Mouse (Mus musculus) G1E (cell line): Measurements from ENCODE around the gene Setd6. TPM values are rescaled to one million over a fixed set of nuclear protein-coding genes. Genes with fewer than 3 reads are reported as not detected.

Experiments used
- ATAC-seq: 2 replicates; pipeline ENCODE4 v1.8.0; 2016; ENCODE audit warnings: mild to moderate bottlenecking; ENCODE audit not compliant: insufficient number of reproducible peaks, poor library complexity, low FRiP score, severe bottlenecking; ENCODE audit errors: extremely low read depth
- DNase-seq: peaks from one replicate; pipeline ENCODE4 v3.0.0; 2012; ENCODE audit warnings: low spot score
- H3K27me3 ChIP-seq: 2 replicates; pipeline ENCODE4 v1.6.1; 2012; ENCODE audit warnings: mild to moderate bottlenecking, low read length, inconsistent platforms; ENCODE audit not compliant: insufficient read depth
- H3K36me3 ChIP-seq: replicated peaks from 2 replicates; pipeline ENCODE3; 2012; ENCODE audit warnings: mild to moderate bottlenecking, inconsistent platforms
- H3K4me1 ChIP-seq: 2 replicates; pipeline ENCODE4 v1.6.1; 2012; ENCODE audit warnings: low read depth, low read length, inconsistent platforms, mixed read lengths; ENCODE audit not compliant: insufficient read depth
- H3K4me3 ChIP-seq: 2 replicates; pipeline ENCODE4 v1.5.1; 2012; ENCODE audit warnings: low read depth, mild to moderate bottlenecking, inconsistent platforms, low read length, moderate library complexity, mixed read lengths
- H3K9me3 ChIP-seq: replicated peaks from 2 replicates; pipeline ENCODE4 v1.6.1; 2012; ENCODE audit warnings: inconsistent platforms
- CTCF ChIP-seq: IDR thresholded peaks from 2 replicates; pipeline ENCODE4 v1.5.1; 2012; ENCODE audit warnings: low read depth, low read length, inconsistent platforms, mixed read lengths
- GATA1 ChIP-seq: IDR thresholded peaks from 2 replicates; pipeline ENCODE4 v1.6.1; 2012; ENCODE audit warnings: borderline replicate concordance, low read length, inconsistent platforms, mixed read lengths
- GATA2 ChIP-seq: IDR thresholded peaks from 2 replicates; pipeline ENCODE4 v1.6.1; 2012; ENCODE audit warnings: low read depth, low read length, inconsistent platforms, borderline replicate concordance
- POLR2AphosphoS5 ChIP-seq: IDR thresholded peaks from 2 replicates; pipeline ENCODE4 v1.6.1; 2012; ENCODE audit warnings: low read depth, low read length, inconsistent platforms; ENCODE audit not compliant: insufficient replicate concordance
- TAL1 ChIP-seq: conservative IDR thresholded peaks from 2 replicates; pipeline ENCODE4 v1.6.1; 2012; ENCODE audit warnings: low read depth, low read length, inconsistent platforms, mixed read lengths
- polyA plus RNA-seq: library from polyadenylated mRNA; stranded (reverse); fragments of >175 nt; gene quantifications from 2 replicates; pipeline ENCODE4 v1.2.3, GENCODE M21; 2012
- total RNA-seq, 2 experiments: library from RNA; stranded (forward) in 1 of 2; stranded (reverse) in 1 of 2; fragments of 200-1000 nt in 1 of 2; fragments of >200 nt in 1 of 2; fragmentation: Nextera tagmentation in 1 of 2; gene quantifications; 2 replicates each; pipeline ENCODE4 v1.2.3; 2014 to 2017

The Setd6 gene
- total and polyA plus RNA-seq, 3 experiments = 14.9 to 48.5 (median 48.3) TPM

- Histone ChIP-seq H3K27me3 (peaks cover 71% of the 10 kb centered on the region), H3K9me3 (no peaks in the 10 kb centered on the region), H3K36me3 (no peaks in the 10 kb centered on the region), H3K4me3 (no peak overlapping the region), H3K4me1 (peaks cover 5% of the 10 kb centered on the region)
- no peak for TF ChIP-seq TAL1
- peak; percentile 66; the same call in 1 of the 2 replicates for TF ChIP-seq CTCF
- 0 out of 2 replicates have a peak, but pooled peaks have one; percentile 15 for ATAC-seq
- peak; percentile 51 for DNase-seq
Measured at GRCm38 (mm10) chr8:95697128-95697527, 18.6 kb upstream of the Setd6 start.

DNA sequence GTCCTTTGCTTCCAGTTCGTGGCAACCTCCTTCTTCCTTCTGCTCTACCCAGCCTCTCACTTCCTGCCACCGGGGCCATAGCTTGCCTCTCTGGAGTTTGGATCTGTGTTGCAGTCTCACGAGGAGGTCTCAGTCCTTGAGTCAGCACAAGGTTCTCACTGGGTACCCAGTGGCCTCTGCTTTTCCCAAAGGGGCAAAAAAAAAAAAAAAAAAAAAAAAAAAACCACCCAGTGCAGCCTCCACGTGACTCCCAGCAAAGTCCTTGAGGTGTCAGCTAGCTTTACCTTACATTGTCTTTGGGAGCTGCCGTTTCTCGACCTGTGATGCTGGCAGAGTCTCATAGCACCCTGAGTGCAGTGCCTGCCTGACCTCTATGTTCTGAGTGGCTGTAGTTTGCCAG, 17.5 kb upstream of the Setd6 start:
- peaks cover 81% of the 10 kb centered on the region for H3K27me3 ChIP-seq
- H3K36me3 ChIP-seq = no peaks in the 10 kb centered on the region
- H3K9me3 ChIP-seq = no peaks in the 10 kb centered on the region
- peaks cover 12% of the 10 kb centered on the region for H3K4me1 ChIP-seq
- no peak overlapping the region for H3K4me3 ChIP-seq
- DNase-seq (no peak), ATAC-seq (no peak)
- TF ChIP-seq CTCF = no peak
- no peak for TF ChIP-seq GATA1
- TF ChIP-seq POLR2AphosphoS5 = no peak
- TF ChIP-seq TAL1 = no peak
- no peak for TF ChIP-seq GATA2

DNA sequence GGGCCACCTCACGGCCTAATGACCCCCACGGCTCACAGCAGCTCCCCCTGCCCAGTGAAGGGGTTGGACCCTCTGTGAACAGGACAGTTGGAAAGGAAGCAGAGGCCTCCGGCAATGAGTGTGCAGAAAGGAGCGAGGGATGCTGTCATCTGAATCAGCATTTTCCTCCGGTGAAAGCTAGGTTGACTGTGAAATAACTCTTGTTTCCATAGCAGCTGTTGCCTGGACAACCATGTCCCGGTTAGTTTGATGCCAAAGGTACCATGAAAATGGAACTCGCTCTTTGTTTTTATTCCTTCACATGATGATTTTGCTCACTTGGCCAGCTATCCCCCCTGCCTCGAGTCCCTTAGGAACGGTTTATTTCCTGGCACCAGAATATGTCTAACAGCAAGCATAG, 15.4 kb upstream of the Setd6 start:
- H3K36me3 ChIP-seq = no peaks in the 10 kb centered on the region
- no peak for DNase-seq
- H3K4me3 ChIP-seq = no peak overlapping the region
- H3K27me3 ChIP-seq = peaks cover 86% of the 10 kb centered on the region
- H3K4me1 ChIP-seq = peaks cover 21% of the 10 kb centered on the region
- no peaks in the 10 kb centered on the region for H3K9me3 ChIP-seq
- ATAC-seq = no peak
- TF ChIP-seq GATA1 = no peak
- TF ChIP-seq GATA2 = no peak
- no peak for TF ChIP-seq POLR2AphosphoS5
- TF ChIP-seq CTCF = no peak
- TF ChIP-seq TAL1 = no peak

DNA sequence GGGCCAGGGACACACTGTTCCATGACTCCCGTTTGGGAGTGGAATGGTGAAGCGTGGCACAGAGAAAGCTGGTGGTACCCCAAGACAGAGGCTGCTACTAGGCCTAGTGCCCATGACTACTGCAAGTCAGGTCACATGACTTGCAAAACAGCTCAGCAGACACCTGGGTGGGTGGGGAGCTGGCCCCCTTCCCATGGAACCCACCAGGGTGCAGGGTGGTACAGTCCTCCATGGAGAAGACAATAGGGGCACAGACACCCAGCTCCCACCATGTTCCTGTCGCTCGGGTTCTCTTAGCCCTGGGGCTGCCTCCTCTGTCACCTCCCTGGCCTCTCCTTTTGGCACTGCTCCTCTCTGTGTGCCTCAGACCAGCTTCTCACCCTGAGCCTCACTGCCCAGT, 13.9 kb upstream of the Setd6 start:
- Histone ChIP-seq H3K36me3 (no peaks in the 10 kb centered on the region), H3K4me1 (peaks cover 21% of the 10 kb centered on the region), H3K9me3 (no peaks in the 10 kb centered on the region), H3K27me3 (peaks cover 93% of the 10 kb centered on the region), H3K4me3 (no peak overlapping the region)
- ATAC-seq (no peak), DNase-seq (no peak)
- no peak for TF ChIP-seq GATA2
- TF ChIP-seq CTCF = no peak
- no peak for TF ChIP-seq TAL1
- TF ChIP-seq GATA1 = no peak
- no peak for TF ChIP-seq POLR2AphosphoS5

DNA sequence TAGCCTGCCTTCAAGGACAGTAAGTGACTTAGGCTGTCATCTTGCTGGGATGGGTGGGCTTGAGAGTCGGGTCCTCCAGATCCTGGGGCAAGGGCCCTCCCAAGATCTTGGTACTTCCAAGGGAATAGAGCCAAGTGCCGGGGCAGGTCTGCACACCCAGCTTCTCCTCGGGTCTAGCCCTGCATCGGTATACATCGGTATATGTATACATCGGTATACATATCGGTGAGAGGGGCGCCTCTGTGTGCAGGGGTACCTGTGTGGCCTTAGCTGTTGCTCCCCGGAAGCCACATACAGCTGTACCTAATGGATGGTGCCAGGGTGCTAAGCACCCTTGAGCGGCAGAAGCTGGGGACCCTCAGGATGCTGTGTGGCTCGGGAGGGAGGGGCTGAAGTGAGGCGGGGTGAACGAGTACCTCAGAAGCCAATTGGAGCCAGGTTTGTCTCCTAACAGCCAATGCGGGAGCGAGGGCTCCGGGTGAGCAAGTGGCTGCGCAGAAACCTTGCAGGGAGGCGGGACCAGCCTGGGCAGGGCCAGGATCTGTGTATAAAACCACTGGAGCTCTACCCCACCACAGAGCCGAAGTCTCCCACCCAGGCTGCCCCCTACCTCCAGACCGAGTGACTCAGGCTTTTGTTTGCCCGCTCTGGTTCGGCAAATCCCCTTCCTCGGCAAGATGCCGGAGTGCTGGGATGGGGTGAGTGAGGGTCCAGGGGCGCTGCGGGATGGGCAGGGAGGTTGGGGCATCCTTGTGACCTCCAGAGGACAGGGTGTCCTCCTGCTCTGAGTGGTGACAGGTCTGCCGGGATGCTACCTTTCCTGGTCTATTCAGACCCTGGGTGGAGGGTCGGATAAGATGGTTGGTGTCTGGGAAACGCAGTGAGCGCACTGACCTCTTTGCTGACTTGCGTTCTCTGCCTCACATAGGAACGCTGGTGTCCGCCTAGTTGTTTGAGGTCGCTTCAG, 12.9 kb upstream of the Setd6 start:
- Histone ChIP-seq H3K4me3 (no peak overlapping the region), H3K9me3 (no peaks in the 10 kb centered on the region), H3K36me3 (no peaks in the 10 kb centered on the region), H3K27me3 (peaks cover 92% of the 10 kb centered on the region), H3K4me1 (peaks cover 16% of the 10 kb centered on the region)
- no peak for TF ChIP-seq GATA2
- no peak for TF ChIP-seq CTCF
- TF ChIP-seq TAL1 = no peak
- no peak for TF ChIP-seq GATA1
- no peak for TF ChIP-seq POLR2AphosphoS5
- no peak for DNase-seq
- no peak for ATAC-seq

DNA sequence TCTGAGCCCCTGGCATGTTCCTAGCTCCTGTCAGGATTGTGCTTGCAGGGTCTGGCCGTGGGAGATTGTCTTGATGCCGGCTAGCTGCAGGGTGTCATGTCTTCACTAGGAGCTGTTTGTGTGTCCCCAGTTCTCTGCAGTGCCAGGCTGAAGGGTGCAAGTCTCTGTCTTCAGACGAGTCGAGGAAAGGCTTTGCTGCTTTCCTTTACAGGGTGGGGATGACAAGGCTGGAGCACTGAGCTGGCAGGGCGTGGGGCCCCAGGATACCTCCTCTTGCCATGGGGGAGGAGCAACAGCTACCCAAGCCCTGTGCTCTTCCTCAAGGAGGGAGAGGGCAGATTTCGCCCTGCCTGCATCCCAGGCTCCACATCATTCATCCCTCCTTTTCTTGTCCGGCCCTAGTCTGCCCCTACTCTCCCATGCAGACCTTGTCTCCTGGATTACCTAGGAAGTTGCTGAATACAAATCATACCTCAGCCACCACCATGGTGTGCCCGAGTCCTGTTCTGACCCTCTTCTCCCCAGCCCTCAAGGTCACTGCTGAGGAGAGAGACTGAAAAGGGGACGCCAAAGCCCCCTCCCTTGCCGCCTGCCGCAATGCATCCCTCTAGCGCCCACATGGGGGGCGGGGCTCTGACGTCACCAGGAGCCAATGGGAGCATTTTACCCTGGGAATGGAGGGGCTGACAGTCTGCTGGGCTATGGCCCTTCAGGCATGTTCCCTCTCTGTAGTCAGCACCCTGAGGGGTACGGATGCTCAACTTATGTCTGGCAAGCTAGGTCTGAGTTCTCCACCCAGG, 12.0 kb upstream of the Setd6 start:
- no peak for DNase-seq
- Histone ChIP-seq H3K4me1 (peaks cover 16% of the 10 kb centered on the region), H3K9me3 (no peaks in the 10 kb centered on the region), H3K36me3 (no peaks in the 10 kb centered on the region), H3K27me3 (peaks cover 93% of the 10 kb centered on the region), H3K4me3 (no peak overlapping the region)
- no peak for TF ChIP-seq POLR2AphosphoS5
- no peak for TF ChIP-seq GATA1
- TF ChIP-seq CTCF = no peak
- TF ChIP-seq GATA2 = no peak
- no peak for TF ChIP-seq TAL1
- ATAC-seq = no peak
